Mouse (Mus musculus) heart, embryonic 13.5 days (tissue): Measurements from ENCODE around the gene Rel. TPM values are rescaled to one million over a fixed set of nuclear protein-coding genes. Genes with fewer than 3 reads are reported as not detected.
A peak's percentile ranks its signal among the peaks of the same experiment; 100 is the strongest.
"Not testable (repeated sequence)": the region's sequence is repeated elsewhere in the genome, so short reads cannot be mapped to it uniquely, and the experiment has no call there.

Source experiments
- ATAC-seq: fragments of 200-750 bp; cut with Nextera tagmentation; 2 replicates; pipeline ENCODE4 v1.8.0; 2017; ENCODE audit warnings: moderate TSS enrichment; ENCODE audit not compliant: insufficient number of reproducible peaks, low FRiP score, low TSS enrichment; ENCODE audit errors: extremely low read depth
- H3K27ac ChIP-seq: fragments of 300-500 bp; sonication (generic); replicated peaks from 2 replicates; pipeline ENCODE4 v1.5.1; 2015; ENCODE audit warnings: moderate library complexity, mild to moderate bottlenecking, inconsistent platforms
- H3K27me3 ChIP-seq: fragments of 300-500 bp; sonication (generic); replicated peaks from 2 replicates; pipeline ENCODE4 v1.6.1; 2015; ENCODE audit warnings: mild to moderate bottlenecking, inconsistent platforms
- H3K36me3 ChIP-seq: fragments of 300-500 bp; sonication (generic); 2 replicates; pipeline ENCODE4 v1.6.1; 2015; ENCODE audit warnings: mild to moderate bottlenecking, inconsistent platforms
- H3K4me1 ChIP-seq: fragments of 300-500 bp; sonication (generic); 2 replicates; pipeline ENCODE4 v1.6.1; 2015; ENCODE audit warnings: inconsistent platforms
- H3K4me2 ChIP-seq: fragments of 300-500 bp; sonication (generic); 2 replicates; pipeline ENCODE4 v1.6.1; 2015; ENCODE audit warnings: inconsistent platforms, mild to moderate bottlenecking, moderate library complexity
- H3K4me3 ChIP-seq: fragments of 300-500 bp; sonication (generic); 2 replicates; pipeline ENCODE4 v1.5.1; 2015; ENCODE audit warnings: moderate library complexity, mild to moderate bottlenecking, inconsistent platforms
- H3K9ac ChIP-seq: fragments of 300-500 bp; sonication (generic); 2 replicates; pipeline ENCODE4 v1.6.1; 2015; ENCODE audit warnings: inconsistent platforms, mild to moderate bottlenecking, moderate library complexity
- H3K9me3 ChIP-seq: fragments of 300-500 bp; sonication (generic); 2 replicates; pipeline ENCODE4 v1.6.1; 2016; ENCODE audit warnings: inconsistent platforms
- WGBS: fragments of 180-500 bp; shearing (Covaris S2); methylation state at CpG from one replicate; pipeline ENCODE4 v1.1.7; 2015; ENCODE audit warnings: mixed read lengths; 5-methylcytosine and 5-hydroxymethylcytosine counted together
- polyA plus RNA-seq: library from polyadenylated mRNA; unstranded; fragments of >200 nt; fragmentation: Nextera tagmentation; extraction: Ambion mirVana; gene quantifications from 2 replicates; pipeline ENCODE4 v1.2.1, GENCODE M21; 2015

Rel gene
- polyA plus RNA-seq = 1.3 and 1.4 TPM in 2 replicates

GRCm38 (mm10) chr11:23770760-23771506 lies at the start of gene Rel:
Gene Rel (minus strand): TSS chr11:23770970.
- no peaks in the 10 kb centered on the region for H3K36me3 ChIP-seq
- H3K9ac ChIP-seq = peak within 1 kb of the TSS; percentile 86
- H3K4me1 ChIP-seq = peaks cover 21% of the 10 kb centered on the region
- H3K27me3 ChIP-seq = no peaks in the 10 kb centered on the region
- H3K9me3 ChIP-seq = no peaks in the 10 kb centered on the region
- H3K27ac ChIP-seq = peak within 1 kb of the TSS; percentile 99
- under 1% methylated on average over 83 of the region's 88 CpGs for WGBS
- peak; percentile 89 for ATAC-seq
- peak within 1 kb of the TSS; percentile 84 for H3K4me2 ChIP-seq
- H3K4me3 ChIP-seq = peak within 1 kb of the TSS; percentile 79

- Histone ChIP-seq H3K4me2 (no peak overlapping the region), H3K4me1 (no peaks in the 10 kb centered on the region), H3K36me3 (no peaks in the 10 kb centered on the region), H3K27me3 (no peaks in the 10 kb centered on the region), H3K9ac (no peak overlapping the region), H3K4me3 (no peak overlapping the region), H3K27ac (no peak overlapping the region), H3K9me3 (no peaks in the 10 kb centered on the region)
- WGBS = 58% methylated on average over 1 of the region's 1 CpGs
- no peak for ATAC-seq
Observed at GRCm38 (mm10) chr11:23818745-23819144, 48.0 kb upstream of the Rel start.

- Histone ChIP-seq H3K4me1 (no peaks in the 10 kb centered on the region), H3K4me2 (no peak overlapping the region), H3K36me3 (no peaks in the 10 kb centered on the region), H3K27ac (no peak overlapping the region), H3K9ac (no peak overlapping the region), H3K27me3 (no peaks in the 10 kb centered on the region), H3K4me3 (no peak overlapping the region), H3K9me3 (no peaks in the 10 kb centered on the region)
- 40% methylated on average over 2 of the region's 2 CpGs for WGBS
- no peak for ATAC-seq
Observed at GRCm38 (mm10) chr11:23810741-23811140, 40.0 kb upstream of the Rel start.

GRCm38 (mm10) chr11:23805716-23806115 lies 34.9 kb upstream of the Rel start:
- H3K27ac ChIP-seq = no peak overlapping the region
- ATAC-seq = no peak
- WGBS = 43% methylated on average over 3 of the region's 3 CpGs
- no peaks in the 10 kb centered on the region for H3K27me3 ChIP-seq
- H3K4me1 ChIP-seq = no peaks in the 10 kb centered on the region
- no peaks in the 10 kb centered on the region for H3K36me3 ChIP-seq
- no peak overlapping the region for H3K9ac ChIP-seq
- no peak overlapping the region for H3K4me3 ChIP-seq
- no peaks in the 10 kb centered on the region for H3K9me3 ChIP-seq
- H3K4me2 ChIP-seq = no peak overlapping the region

GRCm38 (mm10) chr11:23803136-23803535 lies 32.4 kb upstream of the Rel start:
- WGBS = 68% methylated on average over 7 of the region's 7 CpGs
- no peak overlapping the region for H3K9ac ChIP-seq
- H3K27me3 ChIP-seq = no peaks in the 10 kb centered on the region
- no peak overlapping the region for H3K4me2 ChIP-seq
- H3K4me3 ChIP-seq = no peak overlapping the region
- H3K4me1 ChIP-seq = no peaks in the 10 kb centered on the region
- no peak overlapping the region for H3K27ac ChIP-seq
- no peak for ATAC-seq
- H3K9me3 ChIP-seq = no peaks in the 10 kb centered on the region
- no peaks in the 10 kb centered on the region for H3K36me3 ChIP-seq

GRCm38 (mm10) chr11:23802256-23802655 lies 31.5 kb upstream of the Rel start:
- H3K36me3 ChIP-seq = no peaks in the 10 kb centered on the region
- no peak overlapping the region for H3K27ac ChIP-seq
- no peaks in the 10 kb centered on the region for H3K27me3 ChIP-seq
- no peak for ATAC-seq
- H3K9me3 ChIP-seq = no peaks in the 10 kb centered on the region
- H3K4me1 ChIP-seq = no peaks in the 10 kb centered on the region
- no peak overlapping the region for H3K9ac ChIP-seq
- H3K4me3 ChIP-seq = no peak overlapping the region
- H3K4me2 ChIP-seq = no peak overlapping the region
- 84% methylated on average over 1 of the region's 1 CpGs for WGBS

- Histone ChIP-seq H3K27ac (no peak overlapping the region), H3K36me3 (no peaks in the 10 kb centered on the region), H3K27me3 (no peaks in the 10 kb centered on the region), H3K9me3 (no peaks in the 10 kb centered on the region), H3K4me2 (no peak overlapping the region), H3K9ac (no peak overlapping the region), H3K4me1 (no peaks in the 10 kb centered on the region), H3K4me3 (no peak overlapping the region)
- no peak for ATAC-seq
- WGBS = 72% methylated on average over 7 of the region's 7 CpGs
Observed at GRCm38 (mm10) chr11:23801851-23802250, 31.1 kb upstream of the Rel start.

GRCm38 (mm10) chr11:23783677-23784076 lies 12.9 kb upstream of the Rel start:
- not testable (repeated sequence) for ATAC-seq

GRCm38 (mm10) chr11:23783085-23783484 lies 12.3 kb upstream of the Rel start:
- H3K27me3 ChIP-seq = no peaks in the 10 kb centered on the region
- WGBS = 78% methylated on average over 5 of the region's 5 CpGs
- no peak overlapping the region for H3K27ac ChIP-seq
- no peak for ATAC-seq
- H3K4me3 ChIP-seq = no peak overlapping the region
- no peaks in the 10 kb centered on the region for H3K9me3 ChIP-seq
- H3K4me1 ChIP-seq = no peaks in the 10 kb centered on the region
- no peaks in the 10 kb centered on the region for H3K36me3 ChIP-seq
- H3K4me2 ChIP-seq = no peak overlapping the region
- H3K9ac ChIP-seq = no peak overlapping the region

More at GRCm38 (mm10) chr11:23783677-23784076, 12.9 kb upstream of the Rel start:
- not testable (repeated sequence) for H3K4me1 ChIP-seq, H3K4me2 ChIP-seq, H3K27ac ChIP-seq, H3K36me3 ChIP-seq, H3K27me3 ChIP-seq, H3K9ac ChIP-seq, H3K9me3 ChIP-seq, H3K4me3 ChIP-seq
- 71% methylated on average over 5 of the region's 5 CpGs for WGBS

- no peaks in the 10 kb centered on the region for H3K9me3 ChIP-seq
- H3K27ac ChIP-seq = no peak overlapping the region
- H3K4me3 ChIP-seq = no peak overlapping the region
- H3K4me1 ChIP-seq = no peaks in the 10 kb centered on the region
- H3K4me2 ChIP-seq = no peak overlapping the region
- no peak overlapping the region for H3K9ac ChIP-seq
- no peaks in the 10 kb centered on the region for H3K27me3 ChIP-seq
- ATAC-seq = no peak
- WGBS = 65% methylated on average over 3 of the region's 3 CpGs
- no peaks in the 10 kb centered on the region for H3K36me3 ChIP-seq
Observed at GRCm38 (mm10) chr11:23782038-23782437, 11.3 kb upstream of the Rel start.

- H3K9me3 ChIP-seq = no peaks in the 10 kb centered on the region
- H3K4me1 ChIP-seq = no peaks in the 10 kb centered on the region
- H3K27ac ChIP-seq = no peak overlapping the region
- no peak overlapping the region for H3K4me3 ChIP-seq
- 77% methylated on average over 8 of the region's 8 CpGs for WGBS
- ATAC-seq = no peak
- H3K36me3 ChIP-seq = no peaks in the 10 kb centered on the region
- H3K4me2 ChIP-seq = no peak overlapping the region
- H3K9ac ChIP-seq = no peak overlapping the region
- no peaks in the 10 kb centered on the region for H3K27me3 ChIP-seq
Observed at GRCm38 (mm10) chr11:23778787-23779201, 8.0 kb upstream of the Rel start.

GRCm38 (mm10) chr11:23772471-23772870 lies 1.7 kb upstream of the Rel start:
- H3K9ac ChIP-seq = no peak overlapping the region
- peak overlapping the region; percentile 99 for H3K27ac ChIP-seq
- ATAC-seq = no peak

More at GRCm38 (mm10) chr11:23772471-23772870, 1.7 kb upstream of the Rel start:
- 24% methylated on average over 1 of the region's 1 CpGs for WGBS
- Histone ChIP-seq H3K4me2 (0 out of 2 replicates have a peak overlapping the region, but pooled peaks have one; percentile 20), H3K27me3 (no peaks in the 10 kb centered on the region), H3K4me3 (no peak overlapping the region), H3K9me3 (no peaks in the 10 kb centered on the region), H3K4me1 (peaks cover 21% of the 10 kb centered on the region), H3K36me3 (no peaks in the 10 kb centered on the region)
